Mouse (Mus musculus) WW6 (cell line): ENCODE results near the gene Psmc3.

Experiments used
- DNase-seq: peaks from one replicate; pipeline ENCODE4 v3.0.0-alpha.2; 2013; ENCODE audit warnings: low read depth, low spot score

Gene Psmc3

DNA sequence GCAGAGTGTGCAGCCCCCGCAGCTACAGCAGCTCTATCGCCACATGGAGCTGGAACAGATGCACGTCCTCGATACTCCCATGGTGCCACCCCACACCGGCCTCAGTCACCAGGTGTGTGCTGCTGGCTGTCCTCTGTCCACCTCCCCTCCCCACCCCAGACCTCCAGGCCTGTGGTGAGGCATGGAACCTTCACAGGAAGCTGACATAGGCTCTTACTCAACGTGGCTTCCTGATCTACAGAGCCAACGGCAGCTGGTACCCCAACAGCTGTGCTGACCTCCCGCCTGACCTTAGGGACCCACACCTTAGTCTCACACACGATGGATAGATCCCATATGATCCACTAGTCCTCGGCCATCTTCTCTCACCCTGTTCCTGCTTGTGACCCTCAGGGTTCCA, 59.5 kb downstream of the Psmc3 start:
- DNase-seq: no peak

- no peak for DNase-seq
Measured at GRCm38 (mm10) chr2:91113852-91114251, 60.0 kb downstream of the Psmc3 start.

DNA sequence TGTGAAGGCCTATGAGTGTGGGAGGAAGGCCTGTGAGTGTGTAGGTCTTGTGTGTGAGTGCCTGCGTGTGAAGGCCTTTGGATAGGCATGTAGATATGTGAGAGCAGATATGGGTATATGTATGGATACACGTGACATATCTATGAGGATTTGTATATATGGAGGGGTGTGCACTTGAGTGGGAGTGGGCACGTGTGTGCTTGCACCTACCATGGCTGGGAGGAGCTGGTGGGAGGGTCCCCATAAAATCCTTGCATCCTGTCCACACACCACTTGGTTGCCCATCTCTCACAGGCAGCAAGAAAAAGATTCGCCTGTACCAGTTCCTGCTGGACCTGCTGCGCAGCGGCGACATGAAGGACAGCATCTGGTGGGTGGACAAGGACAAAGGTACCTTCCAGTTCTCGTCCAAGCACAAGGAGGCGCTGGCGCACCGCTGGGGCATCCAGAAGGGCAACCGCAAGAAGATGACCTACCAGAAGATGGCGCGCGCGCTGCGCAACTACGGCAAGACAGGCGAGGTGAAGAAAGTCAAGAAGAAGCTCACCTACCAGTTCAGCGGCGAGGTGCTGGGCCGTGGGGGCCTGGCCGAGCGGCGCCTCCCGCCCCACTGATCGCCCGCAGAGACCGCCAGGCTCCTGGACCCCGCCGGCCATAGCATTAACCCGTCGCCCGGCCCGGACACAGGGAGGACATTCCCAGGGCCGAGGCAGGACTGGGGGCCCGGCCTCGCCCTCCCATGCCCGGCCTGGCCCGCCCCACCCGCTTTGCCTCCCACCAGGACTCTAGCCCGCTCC, 61.2 kb downstream of the Psmc3 start:
- peak; percentile 86 for DNase-seq

- no peak for DNase-seq
Measured at GRCm38 (mm10) chr2:91115578-91115970, 61.8 kb downstream of the Psmc3 start.
